Mouse (Mus musculus) heart, embryonic 14.5 days (tissue): ENCODE data around the gene Art5. TPM values are rescaled to one million over a fixed set of nuclear protein-coding genes. Genes with fewer than 3 reads are reported as not detected.

Experiments
- ATAC-seq: fragments of 200-750 bp; cut with Nextera tagmentation; 2 replicates; pipeline ENCODE4 v1.8.0; 2017; ENCODE audit warnings: low read depth, moderate TSS enrichment; ENCODE audit not compliant: insufficient number of reproducible peaks, insufficient read depth, low FRiP score
- H3K27ac ChIP-seq, 2 experiments: fragments of 200-500 bp in 1 of 2; fragments of 300-500 bp in 1 of 2; sonication (generic) in 1 of 2; replicated peaks in 1 of 2; 2 replicates each; pipeline ENCODE4 v1.5.1; 2012 to 2014; ENCODE audit warnings: low read depth in 2 of 2, low read length in 2 of 2, control low read depth in 1 of 2, mild to moderate bottlenecking in 1 of 2, mixed read lengths in 1 of 2; ENCODE audit not compliant: control insufficient read depth in 1 of 2, insufficient read depth in 1 of 2
- H3K27me3 ChIP-seq: fragments of 300-500 bp; sonication (generic); 2 replicates; pipeline ENCODE4 v1.6.1; 2014; ENCODE audit warnings: mild to moderate bottlenecking, low read length, control low read depth; ENCODE audit not compliant: control insufficient read depth, insufficient read depth
- H3K36me3 ChIP-seq: fragments of 300-500 bp; sonication (generic); 2 replicates; pipeline ENCODE4 v1.6.1; 2014; ENCODE audit warnings: mild to moderate bottlenecking, control low read depth, low read length, mixed read lengths; ENCODE audit not compliant: control insufficient read depth, insufficient read depth
- H3K4me1 ChIP-seq, 2 experiments: fragments of 200-500 bp in 1 of 2; fragments of 300-500 bp in 1 of 2; sonication (generic) in 1 of 2; 2 replicates each; pipeline ENCODE4 v1.6.1; 2012 to 2014; ENCODE audit warnings: low read length in 2 of 2, control low read depth in 1 of 2, mixed read lengths in 1 of 2; ENCODE audit not compliant: control insufficient read depth in 2 of 2, insufficient read depth in 2 of 2
- H3K4me2 ChIP-seq: fragments of 300-500 bp; sonication (generic); 2 replicates; pipeline ENCODE4 v1.6.1; 2014; ENCODE audit warnings: mild to moderate bottlenecking, low read length
- H3K4me3 ChIP-seq, 2 experiments: fragments of 200-500 bp in 1 of 2; fragments of 300-500 bp in 1 of 2; sonication (generic) in 1 of 2; 2 replicates each; pipeline ENCODE4 v1.5.1; 2012 to 2014; ENCODE audit warnings: low read length in 2 of 2, mild to moderate bottlenecking in 2 of 2, control low read depth in 1 of 2, low read depth in 1 of 2, moderate library complexity in 1 of 2; ENCODE audit not compliant: control insufficient read depth in 1 of 2, insufficient read depth in 1 of 2
- H3K9ac ChIP-seq: fragments of 300-500 bp; sonication (generic); 2 replicates; pipeline ENCODE4 v1.6.1; 2014; ENCODE audit warnings: mild to moderate bottlenecking, low read length
- H3K9me3 ChIP-seq: fragments of 300-500 bp; sonication (generic); 2 replicates; pipeline ENCODE4 v1.6.1; 2016; ENCODE audit warnings: low read length, control low read depth; ENCODE audit not compliant: control insufficient read depth
- WGBS: fragments of 180-500 bp; shearing (Covaris S2); extraction: QIAGEN DNeasy Blood & Tissue Kit; methylation state at CpG from one replicate; pipeline ENCODE4 v1.1.7; 2014; 5-methylcytosine and 5-hydroxymethylcytosine counted together
- polyA plus RNA-seq: library from polyadenylated mRNA; unstranded; fragments of >200 nt; fragmentation: Nextera tagmentation; extraction: Ambion mirVana; gene quantifications from 2 replicates; pipeline ENCODE4 v1.2.1, GENCODE M21; 2014

The Art5 gene
- polyA plus RNA-seq, 1 experiment from 2014 or later = 1.3 TPM

- peak within 1 kb of the TSS in 1 of 2 experiments; percentile 24; a peak in 1 of 4 replicates for H3K27ac ChIP-seq
- WGBS = 40% methylated on average over 5 of the region's 5 CpGs
These were observed 7.8 kb downstream of the Art5 start, which contains the start of gene Art1 for GRCm38 (mm10) chr7:102101487-102101886. Gene Art1, plus strand, starts transcription at chr7:102101743.

GRCm38 (mm10) chr7:102100868-102101267, 8.4 kb downstream of the Art5 start:
- H3K4me2 ChIP-seq = peak overlapping the region; percentile 75; the same call in 1 of the 2 replicates
- no peak overlapping the region for H3K4me3 ChIP-seq
- H3K27me3 ChIP-seq = no peaks in the 10 kb centered on the region
- 0 out of 4 replicates have a peak overlapping the region, but pooled peaks of 1 of the 2 experiments have one; percentile 24 for H3K27ac ChIP-seq
- peaks cover 29 to 33% of the 10 kb centered on the region in 2 experiments for H3K4me1 ChIP-seq
- H3K36me3 ChIP-seq = 0 out of 2 replicates have a peak, but pooled peaks cover 2% of the 10 kb centered on the region
- 61% methylated on average over 5 of the region's 5 CpGs for WGBS
- no peaks in the 10 kb centered on the region for H3K9me3 ChIP-seq
- ATAC-seq = no peak
- peak overlapping the region; percentile 11; the same call in 1 of the 2 replicates for H3K9ac ChIP-seq

More at GRCm38 (mm10) chr7:102101487-102101886, 7.8 kb downstream of the Art5 start, which contains the start of gene Art1:
- Histone ChIP-seq H3K4me3 (0 out of 4 replicates have a peak within 1 kb of the TSS, but pooled peaks of 1 of the 2 experiments have one; percentile 30), H3K27me3 (no peaks in the 10 kb centered on the region), H3K4me2 (peak within 1 kb of the TSS; percentile 75), H3K4me1 (peaks cover 32 to 35% of the 10 kb centered on the region in 2 experiments), H3K9me3 (no peaks in the 10 kb centered on the region), H3K9ac (peak within 1 kb of the TSS; percentile 11; the same call in 1 of the 2 replicates), H3K36me3 (no peaks in the 10 kb centered on the region)
- no peak for ATAC-seq

- H3K4me3 ChIP-seq = peak overlapping the region; percentile 30 to 31
- ATAC-seq = peak; percentile 54
- no peaks in the 10 kb centered on the region for H3K27me3 ChIP-seq
- 0 out of 2 replicates have a peak, but pooled peaks cover 6% of the 10 kb centered on the region for H3K36me3 ChIP-seq
- H3K4me1 ChIP-seq = peaks cover 29 to 33% of the 10 kb centered on the region in 2 experiments
- H3K9ac ChIP-seq = peak overlapping the region; percentile 44
- H3K4me2 ChIP-seq = peak overlapping the region; percentile 75
- no peaks in the 10 kb centered on the region for H3K9me3 ChIP-seq
- H3K27ac ChIP-seq = peak overlapping the region; percentile 2 to 24; a peak in 1 of 4 replicates
- 2% methylated on average over 30 of the region's 30 CpGs for WGBS
These were observed 9.3 kb downstream of the Art5 start for GRCm38 (mm10) chr7:102099760-102100661.

GRCm38 (mm10) chr7:102087336-102087735, 22.0 kb downstream of the Art5 start:
- Histone ChIP-seq H3K27ac (no peak overlapping the region), H3K27me3 (no peaks in the 10 kb centered on the region), H3K4me2 (no peak overlapping the region), H3K4me3 (no peak overlapping the region), H3K4me1 (no peaks in the 10 kb centered on the region), H3K9me3 (0 out of 2 replicates have a peak, but pooled peaks cover 5% of the 10 kb centered on the region), H3K36me3 (peaks cover 57% of the 10 kb centered on the region), H3K9ac (no peak overlapping the region)
- ATAC-seq = no peak
- WGBS = 85% methylated on average over 4 of the region's 4 CpGs

GRCm38 (mm10) chr7:102084041-102084696, 25.1 kb downstream of the Art5 start:
- no peaks in the 10 kb centered on the region for H3K4me1 ChIP-seq
- H3K27ac ChIP-seq = no peak overlapping the region
- ATAC-seq = no peak
- no peaks in the 10 kb centered on the region for H3K9me3 ChIP-seq
- H3K36me3 ChIP-seq = peaks cover 71% of the 10 kb centered on the region
- H3K9ac ChIP-seq = no peak overlapping the region
- WGBS = 84% methylated on average over 26 of the region's 26 CpGs
- H3K4me2 ChIP-seq = no peak overlapping the region
- H3K4me3 ChIP-seq = no peak overlapping the region
- no peaks in the 10 kb centered on the region for H3K27me3 ChIP-seq

- Histone ChIP-seq H3K9me3 (no peaks in the 10 kb centered on the region), H3K36me3 (peaks cover 75% of the 10 kb centered on the region), H3K27ac (no peak within 1 kb of the TSS), H3K9ac (no peak within 1 kb of the TSS), H3K4me1 (no peaks in the 10 kb centered on the region), H3K4me2 (no peak within 1 kb of the TSS), H3K4me3 (no peak within 1 kb of the TSS), H3K27me3 (no peaks in the 10 kb centered on the region)
- no peak for ATAC-seq
- 82% methylated on average over 5 of the region's 5 CpGs for WGBS
These were observed 26.5 kb downstream of the Art5 start, which contains the start of gene Trpc2 for GRCm38 (mm10) chr7:102082816-102083215. Gene Trpc2, plus strand, starts transcription at chr7:102083116.

- Histone ChIP-seq H3K36me3 (peaks cover 82% of the 10 kb centered on the region), H3K9ac (no peak overlapping the region), H3K4me1 (no peaks in the 10 kb centered on the region), H3K4me3 (no peak overlapping the region), H3K27ac (no peak overlapping the region), H3K27me3 (no peaks in the 10 kb centered on the region), H3K4me2 (no peak overlapping the region), H3K9me3 (no peaks in the 10 kb centered on the region)
- ATAC-seq = no peak
- 89% methylated on average over 5 of the region's 5 CpGs for WGBS
These were observed 27.5 kb downstream of the Art5 start for GRCm38 (mm10) chr7:102081784-102082183.
